Mouse (Mus musculus) spleen, adult 2 months (tissue): Measurements from ENCODE around the gene Shank3. TPM values are rescaled to one million over a fixed set of nuclear protein-coding genes. Genes with fewer than 3 reads are reported as not detected.

ENCODE experiments used
- DNase-seq, 2 experiments: peaks; one replicate each; pipeline versions ENCODE4 v3.0.0 to v3.0.0-alpha.2; 2012 to 2021; ENCODE audit warnings: low spot score in 2 of 2, low read depth in 1 of 2
- H3K27ac ChIP-seq: fragments of 200-500 bp; 2 replicates; pipeline ENCODE4 v1.5.1; 2012; ENCODE audit warnings: low read length, inconsistent platforms; ENCODE audit not compliant: insufficient read depth
- H3K27me3 ChIP-seq: fragments of 200-500 bp; 2 replicates; pipeline ENCODE4 v1.6.1; 2012; ENCODE audit warnings: mild to moderate bottlenecking, moderate library complexity, low read length, inconsistent platforms; ENCODE audit not compliant: control insufficient read depth, insufficient read depth
- H3K36me3 ChIP-seq: fragments of 200-500 bp; 2 replicates; pipeline ENCODE4 v1.6.1; 2012; ENCODE audit warnings: mild to moderate bottlenecking, low read length, inconsistent platforms; ENCODE audit not compliant: control insufficient read depth, insufficient read depth
- H3K4me1 ChIP-seq: fragments of 200-500 bp; 2 replicates; pipeline ENCODE4 v1.6.1; 2011; ENCODE audit warnings: inconsistent platforms; ENCODE audit not compliant: control insufficient read depth, insufficient read depth, insufficient read length
- H3K4me3 ChIP-seq: fragments of 200-500 bp; 2 replicates; pipeline ENCODE4 v1.5.1; 2011; ENCODE audit warnings: mild to moderate bottlenecking, inconsistent platforms; ENCODE audit not compliant: insufficient read depth, insufficient read length; ENCODE audit errors: extremely low read depth
- CTCF ChIP-seq: fragments of 200-500 bp; IDR thresholded peaks from 2 replicates; pipeline ENCODE4 v1.5.1; 2011; ENCODE audit warnings: mild to moderate bottlenecking, inconsistent platforms; ENCODE audit not compliant: insufficient read depth, insufficient read length, insufficient replicate concordance; ENCODE audit errors: extremely low read depth
- POLR2A ChIP-seq: fragments of 200-500 bp; IDR thresholded peaks from 2 replicates; pipeline ENCODE4 v1.6.1; 2011; ENCODE audit warnings: low read depth, low read length, inconsistent platforms
- WGBS: fragments of 180-500 bp; shearing (Covaris S2); methylation state at CpG from one replicate; pipeline ENCODE4 v1.1.7; 2018; 5-methylcytosine and 5-hydroxymethylcytosine counted together
- polyA plus RNA-seq: library from polyadenylated mRNA; depleted of rRNA; stranded (reverse); fragments of >200 nt; gene quantifications from 2 replicates; pipeline ENCODE4 v1.2.3, GENCODE M21; 2012

The Shank3 gene
- polyA plus RNA-seq, 1 experiment: 24.6 TPM

- TF ChIP-seq CTCF (no peak), POLR2A (no peak)
- Histone ChIP-seq H3K36me3 (no peaks in the 10 kb centered on the region), H3K27ac (no peak overlapping the region), H3K4me3 (no peak overlapping the region), H3K4me1 (peaks cover 6% of the 10 kb centered on the region; the same call in 1 of the 2 replicates), H3K27me3 (no peaks in the 10 kb centered on the region)
- no peak for DNase-seq
- 81% methylated on average over 7 of the region's 7 CpGs for WGBS
These were observed 39.6 kb upstream of the Shank3 start for GRCm38 (mm10) chr15:89459821-89460220.

- no peak for DNase-seq
- 79% methylated on average over 10 of the region's 10 CpGs for WGBS
- Histone ChIP-seq H3K27ac (no peak overlapping the region), H3K27me3 (0 out of 2 replicates have a peak, but pooled peaks cover 1% of the 10 kb centered on the region), H3K36me3 (no peaks in the 10 kb centered on the region), H3K4me1 (peaks cover 6% of the 10 kb centered on the region; the same call in 1 of the 2 replicates), H3K4me3 (no peak overlapping the region)
- TF ChIP-seq CTCF (no peak), POLR2A (no peak)
These were observed 39.1 kb upstream of the Shank3 start for GRCm38 (mm10) chr15:89460298-89460697.

GRCm38 (mm10) chr15:89461321-89461720 lies 38.1 kb upstream of the Shank3 start:
- H3K36me3 ChIP-seq: no peaks in the 10 kb centered on the region
- H3K4me3 ChIP-seq: no peak overlapping the region
- H3K27me3 ChIP-seq: 0 out of 2 replicates have a peak, but pooled peaks cover 1% of the 10 kb centered on the region
- WGBS: 85% methylated on average over 15 of the region's 15 CpGs
- DNase-seq: no peak
- H3K27ac ChIP-seq: no peak overlapping the region
- H3K4me1 ChIP-seq: peaks cover 6% of the 10 kb centered on the region; the same call in 1 of the 2 replicates
- TF ChIP-seq POLR2A (no peak), CTCF (no peak)

- DNase-seq: no peak
- 0 out of 2 replicates have a peak, but pooled peaks cover 1% of the 10 kb centered on the region for H3K27me3 ChIP-seq
- H3K27ac ChIP-seq: no peak overlapping the region
- TF ChIP-seq POLR2A (no peak), CTCF (no peak)
- H3K4me1 ChIP-seq: peaks cover 6% of the 10 kb centered on the region; the same call in 1 of the 2 replicates
- H3K4me3 ChIP-seq: no peak overlapping the region
- no peaks in the 10 kb centered on the region for H3K36me3 ChIP-seq
- 80% methylated on average over 7 of the region's 7 CpGs for WGBS
These were observed 37.2 kb upstream of the Shank3 start for GRCm38 (mm10) chr15:89462176-89462575.

GRCm38 (mm10) chr15:89463334-89464235 lies 35.8 kb upstream of the Shank3 start:
- 41% methylated on average over 5 of the region's 5 CpGs for WGBS
- TF ChIP-seq POLR2A (no peak), CTCF (no peak)
- 0 out of 2 replicates have a peak, but pooled peaks cover 1% of the 10 kb centered on the region for H3K27me3 ChIP-seq
- H3K4me1 ChIP-seq: peaks cover 5% of the 10 kb centered on the region; the same call in 1 of the 2 replicates
- H3K36me3 ChIP-seq: no peaks in the 10 kb centered on the region
- H3K27ac ChIP-seq: no peak overlapping the region
- DNase-seq: no peak
- no peak overlapping the region for H3K4me3 ChIP-seq

- WGBS: 33% methylated on average over 1 of the region's 1 CpGs
- H3K27me3 ChIP-seq: 0 out of 2 replicates have a peak, but pooled peaks cover 1% of the 10 kb centered on the region
These were observed 34.4 kb upstream of the Shank3 start for GRCm38 (mm10) chr15:89465052-89465451.

More at GRCm38 (mm10) chr15:89465052-89465451, 34.4 kb upstream of the Shank3 start:
- Histone ChIP-seq H3K36me3 (no peaks in the 10 kb centered on the region), H3K4me1 (no peaks in the 10 kb centered on the region), H3K4me3 (no peak overlapping the region), H3K27ac (no peak overlapping the region)
- TF ChIP-seq CTCF (no peak), POLR2A (no peak)
- DNase-seq: no peak
